Mouse (Mus musculus) stomach, postnatal 0 days (tissue): ENCODE measurements at regions not wholly inside any gene's neighbourhood (a gene's known extent, or its start where the extent isn't known, plus 50 kb on each side); places are given as distances from the start of the nearest gene placed in this dataset.

Source experiments
- CTCF ChIP-seq: IDR thresholded peaks from 2 replicates; pipeline ENCODE4 v1.5.1; 2016; ENCODE audit warnings: antibody characterized with exemption, low read depth, mild to moderate bottlenecking, moderate library complexity
- EP300 ChIP-seq: optimal IDR thresholded peaks from 2 replicates; pipeline ENCODE3; 2016; ENCODE audit warnings: antibody characterized with exemption

GRCm38 (mm10) chr15:67345179-67346148 lies 844.8 kb upstream of the Lrrc6 start:
- TF ChIP-seq EP300, result no peak
- TF ChIP-seq CTCF, result no peak
